ENCODE assay signal across 17 mouse cellular contexts in genomic region chr6:115344101-115344500, GRCm38 (mm10). TPM values are rescaled to one million over a fixed set of nuclear protein-coding genes. Genes with fewer than 3 reads are reported as not detected.
DNase-seq lines count a peak whose midpoint lies in the region; ATAC-seq and TF ChIP-seq lines count a peak whose summit lies in the region.
"Had no signal": no experiment of that assay in that cellular context is flagged by ENCODE, and none has a peak within 500 bp of the region (broad histone marks: within the 10 kb centered on the region; RNA-seq: fewer than 3 reads in every experiment).

No protein-coding gene starts in this region.

- TF ChIP-seq POLR2A in myocyte (IDR thresholded peaks at IDR 0.05; ENCODE audit: insufficient read length, low read depth): no peak

- intact Hi-C loops in heart, postnatal 36 days (cut with DNase I): loop anchor here (1.0 kb wide), 1 partner anchor 69 kb away; no protein-coding TSS in a partner anchor

- H3K79me2 ChIP-seq in myocyte (ENCODE audit: control insufficient read depth, insufficient read depth): no peaks in the 10 kb centered on the region

- no peaks in the 10 kb centered on the region for H3K36me3 ChIP-seq in hindbrain, embryonic 10.5 days
- H3K36me3 ChIP-seq in hindbrain, embryonic 11.5 days (ENCODE audit: control insufficient read depth, insufficient read depth, low read length): no peaks in the 10 kb centered on the region
- no peaks in the 10 kb centered on the region for H3K36me3 ChIP-seq in midbrain, embryonic 10.5 days
- H3K36me3 ChIP-seq in midbrain, postnatal 0 days (ENCODE audit: insufficient read depth, low read length): no peaks in the 10 kb centered on the region
- no peaks in the 10 kb centered on the region for H3K36me3 ChIP-seq in myocyte (ENCODE audit: control insufficient read depth, insufficient read depth)
- H3K36me3 ChIP-seq: midbrain, embryonic 15.5 days had no signal

- H3K9me3 ChIP-seq in hindbrain, embryonic 10.5 days: no peaks in the 10 kb centered on the region
- no peaks in the 10 kb centered on the region for H3K9me3 ChIP-seq in hindbrain, embryonic 11.5 days (ENCODE audit: control insufficient read depth, low read length)
- 0 out of 2 replicates have a peak, but pooled peaks cover 3% of the 10 kb centered on the region for H3K9me3 ChIP-seq in midbrain, embryonic 10.5 days (replicated peaks)
- no peaks in the 10 kb centered on the region for H3K9me3 ChIP-seq in midbrain, postnatal 0 days (ENCODE audit: low read length)
- H3K9me3 ChIP-seq: midbrain, embryonic 15.5 days had no signal

- H3K4me2 ChIP-seq in hindbrain, embryonic 11.5 days (replicated peaks; ENCODE audit: low read depth, low read length): no peak overlapping the region
- no peak overlapping the region for H3K4me2 ChIP-seq in midbrain, postnatal 0 days (ENCODE audit: low read depth, low read length, poor library complexity, severe bottlenecking)
- peak overlapping the region; percentile 38 for H3K4me2 ChIP-seq in myocyte (ENCODE audit: low read depth)
- H3K4me2 ChIP-seq: midbrain, embryonic 15.5 days had no signal

- H3ac ChIP-seq in myocyte (ENCODE audit: control insufficient read depth, insufficient read length): no peak overlapping the region

- H3K27me3 ChIP-seq in hindbrain, embryonic 10.5 days (ENCODE audit: insufficient read depth, poor library complexity, severe bottlenecking): no peaks in the 10 kb centered on the region
- H3K27me3 ChIP-seq in hindbrain, embryonic 11.5 days (ENCODE audit: control insufficient read depth, insufficient read depth, low read length): no peaks in the 10 kb centered on the region
- H3K27me3 ChIP-seq in midbrain, embryonic 10.5 days (ENCODE audit: low read depth, poor library complexity, severe bottlenecking): no peaks in the 10 kb centered on the region
- H3K27me3 ChIP-seq in midbrain, postnatal 0 days (ENCODE audit: insufficient read depth, low read length): no peaks in the 10 kb centered on the region
- no peaks in the 10 kb centered on the region for H3K27me3 ChIP-seq in myocyte (ENCODE audit: control insufficient read depth, insufficient read depth, insufficient read length)
- H3K27me3 ChIP-seq: midbrain, embryonic 15.5 days; Patski had no signal

- ATAC-seq in hindbrain, embryonic 11.5 days (ENCODE audit: low FRiP score): no peak
- no peak for ATAC-seq in midbrain, postnatal 0 days (ENCODE audit: low FRiP score)
- ATAC-seq: CD4-positive, CD25-positive, alpha-beta regulatory T cell, adult 4 months; midbrain, embryonic 15.5 days; Patski had no signal

- H3K27ac ChIP-seq in hindbrain, embryonic 10.5 days: peak overlapping the region; percentile 62; the same call in 1 of the 2 replicates
- H3K27ac ChIP-seq in hindbrain, embryonic 11.5 days (ENCODE audit: low read depth, low read length): no peak overlapping the region
- H3K27ac ChIP-seq in midbrain, embryonic 10.5 days (replicated peaks): no peak overlapping the region
- H3K27ac ChIP-seq in midbrain, postnatal 0 days (ENCODE audit: low read depth, low read length): no peak overlapping the region
- H3K27ac ChIP-seq: midbrain, embryonic 15.5 days had no signal

- H3K9ac ChIP-seq in hindbrain, embryonic 11.5 days (ENCODE audit: low read depth, low read length): no peak overlapping the region
- H3K9ac ChIP-seq in midbrain, postnatal 0 days (replicated peaks; ENCODE audit: low read length, poor library complexity, severe bottlenecking): no peak overlapping the region
- H3K9ac ChIP-seq: midbrain, embryonic 15.5 days had no signal

- peaks cover 9% of the 10 kb centered on the region; the same call in 1 of the 2 replicates for H3K4me1 ChIP-seq in hindbrain, embryonic 10.5 days (replicated peaks)
- no peaks in the 10 kb centered on the region; the same call in 1 of the 2 replicates for H3K4me1 ChIP-seq in hindbrain, embryonic 11.5 days (replicated peaks; ENCODE audit: control insufficient read depth, insufficient read depth, low read length)
- peaks cover 16% of the 10 kb centered on the region for H3K4me1 ChIP-seq in midbrain, embryonic 10.5 days
- H3K4me1 ChIP-seq in midbrain, postnatal 0 days (ENCODE audit: insufficient read depth, low read length): no peaks in the 10 kb centered on the region
- H3K4me1 ChIP-seq: midbrain, embryonic 15.5 days had no signal

- no peak for TF ChIP-seq CTCF in midbrain, postnatal 0 days (IDR thresholded peaks at IDR 0.05)

- 39% methylated on average over 10 of the region's 10 CpGs for WGBS in hindbrain, embryonic 10.5 days
- 41% methylated on average over 10 of the region's 10 CpGs for WGBS in hindbrain, embryonic 11.5 days
- WGBS in midbrain, embryonic 10.5 days: 33% methylated on average over 10 of the region's 10 CpGs
- WGBS in midbrain, postnatal 0 days: 28% methylated on average over 10 of the region's 10 CpGs

- DNase-seq in hindbrain, embryonic 10.5 days (ENCODE audit: low spot score): no peak
- no peak for DNase-seq in hindbrain, embryonic 11.5 days (ENCODE audit: low spot score)
- no peak for DNase-seq in midbrain, embryonic 10.5 days (ENCODE audit: low spot score)
- no peak for DNase-seq in midbrain, postnatal 0 days (ENCODE audit: low spot score)
- DNase-seq in heart, postnatal 36 days: peak; percentile 16 to 25
- no peak for DNase-seq in right cerebral cortex, postnatal 36 days (ENCODE audit: low spot score in 2 of 2)
- no peak for DNase-seq in thymus, postnatal 10 days (ENCODE audit: low spot score in 2 of 2)
- DNase-seq: adrenal gland, postnatal 14 days; cerebellum, adult 11 months; embryo, embryonic 11 days; gastrocnemius, postnatal 10 days; thymus, postnatal 36 days had no signal

- H3K4me3 ChIP-seq in hindbrain, embryonic 10.5 days: 0 out of 2 replicates have a peak overlapping the region, but pooled peaks have one; percentile 11
- no peak overlapping the region for H3K4me3 ChIP-seq in hindbrain, embryonic 11.5 days (ENCODE audit: low read depth, low read length)
- peak overlapping the region; percentile 30 for H3K4me3 ChIP-seq in midbrain, embryonic 10.5 days
- no peak overlapping the region for H3K4me3 ChIP-seq in midbrain, postnatal 0 days (ENCODE audit: low read depth, low read length)
- no peak overlapping the region for H3K4me3 ChIP-seq in myocyte
- H3K4me3 ChIP-seq: midbrain, embryonic 15.5 days had no signal

TF ChIP-seq in myocyte, 11 proteins besides CTCF, POLR2A, EP300 and RAD21:
- TF ChIP-seq MYOD1 (IDR thresholded peaks at IDR 0.05; ENCODE audit: control insufficient read depth in 1 of 3, insufficient read length in 2 of 3, low read depth in 2 of 3) (no peak), E2F4 (IDR thresholded peaks at IDR 0.05; ENCODE audit: insufficient read depth) (no peak)

RNA-seq across cellular contexts. Expression of gene Pparg, which starts 16.6 kb away (rescaled TPM):
- 0.20 TPM in 1 of 2 replicates, not detected in the other for polyA plus RNA-seq in hindbrain, embryonic 10.5 days (2016; fragmentation: Nextera tagmentation; extraction: Ambion mirVana)
- polyA plus RNA-seq in hindbrain, embryonic 11.5 days (2014; fragmentation: Nextera tagmentation; extraction: Ambion mirVana): 0.08 and 0.37 TPM in 2 replicates
- polyA plus RNA-seq in midbrain, embryonic 10.5 days (2016; fragmentation: Nextera tagmentation; extraction: Ambion mirVana): 0.06 TPM in 1 of 2 replicates, not detected in the other
- 2.0 TPM in 1 of 2 replicates, not detected in the other for total RNA-seq in midbrain, postnatal 0 days (2014; rRNA removed)
- 0.25 and 0.33 TPM in 2 replicates for polyA plus RNA-seq in midbrain, postnatal 0 days (2015; fragmentation: Nextera tagmentation; extraction: Ambion mirVana)
- 10 to 100 TPM; 11.4 to 12.5 TPM for total RNA-seq in heart, postnatal 36 days (2021)
- 2.2 TPM for polyA plus RNA-seq in myocyte (2012; fragmentation: generic; extraction: Trizol)
- polyA plus RNA-seq: forebrain, embryonic 11.5 days had no signal

Comparison
In these comparisons a context has a peak if more than half of its experiments do, and no peak if none do; other contexts are left out.
1. H3K4me3 ChIP-seq: peak in hindbrain, embryonic 10.5 days (single experiment) and midbrain, embryonic 10.5 days (single experiment); none in hindbrain, embryonic 11.5 days (single experiment), midbrain, postnatal 0 days (single experiment) and myocyte (single experiment).
2. DNase-seq: peak in heart, postnatal 36 days (2 of 2); none in hindbrain, embryonic 10.5 days (single experiment), hindbrain, embryonic 11.5 days (single experiment), midbrain, embryonic 10.5 days (single experiment), midbrain, postnatal 0 days (single experiment), right cerebral cortex, postnatal 36 days (0 of 2) and thymus, postnatal 10 days (0 of 2).